Mouse (Mus musculus) 3134 (cell line): ENCODE measurements around the gene Chrna5.

Experiments
- DNase-seq: peaks from one replicate; pipeline ENCODE4 v3.0.0-alpha.2; 2011; ENCODE audit warnings: low spot score; ENCODE audit not compliant: insufficient read length; ENCODE audit errors: extremely low read depth

The Chrna5 gene

GRCm38 (mm10) chr9:55016926-55017325, 36.2 kb downstream of the Chrna5 start:
- DNase-seq: no peak

DNA sequence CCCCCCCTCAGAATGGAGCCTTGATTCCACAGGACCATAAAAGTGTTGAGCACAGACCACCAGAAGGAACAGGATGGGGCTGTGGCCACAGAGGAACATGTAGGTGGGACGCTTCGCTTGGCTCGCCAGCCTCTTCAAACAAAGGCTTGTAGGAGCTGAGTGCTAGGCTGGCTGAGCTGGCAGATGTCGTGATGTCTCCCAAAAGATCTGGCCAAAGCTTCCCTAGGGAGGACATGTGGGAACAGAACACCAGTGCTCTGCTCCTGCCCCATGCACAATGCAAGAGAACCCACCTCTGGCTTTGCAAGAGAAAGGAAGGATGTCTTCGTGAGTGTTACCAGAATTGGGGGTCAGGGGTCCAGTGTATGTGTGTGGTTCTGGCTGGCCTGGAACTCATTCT, 42.6 kb downstream of the Chrna5 start:
- DNase-seq: no peak

GRCm38 (mm10) chr9:55023902-55024583, 43.4 kb downstream of the Chrna5 start:
- no peak for DNase-seq

DNA sequence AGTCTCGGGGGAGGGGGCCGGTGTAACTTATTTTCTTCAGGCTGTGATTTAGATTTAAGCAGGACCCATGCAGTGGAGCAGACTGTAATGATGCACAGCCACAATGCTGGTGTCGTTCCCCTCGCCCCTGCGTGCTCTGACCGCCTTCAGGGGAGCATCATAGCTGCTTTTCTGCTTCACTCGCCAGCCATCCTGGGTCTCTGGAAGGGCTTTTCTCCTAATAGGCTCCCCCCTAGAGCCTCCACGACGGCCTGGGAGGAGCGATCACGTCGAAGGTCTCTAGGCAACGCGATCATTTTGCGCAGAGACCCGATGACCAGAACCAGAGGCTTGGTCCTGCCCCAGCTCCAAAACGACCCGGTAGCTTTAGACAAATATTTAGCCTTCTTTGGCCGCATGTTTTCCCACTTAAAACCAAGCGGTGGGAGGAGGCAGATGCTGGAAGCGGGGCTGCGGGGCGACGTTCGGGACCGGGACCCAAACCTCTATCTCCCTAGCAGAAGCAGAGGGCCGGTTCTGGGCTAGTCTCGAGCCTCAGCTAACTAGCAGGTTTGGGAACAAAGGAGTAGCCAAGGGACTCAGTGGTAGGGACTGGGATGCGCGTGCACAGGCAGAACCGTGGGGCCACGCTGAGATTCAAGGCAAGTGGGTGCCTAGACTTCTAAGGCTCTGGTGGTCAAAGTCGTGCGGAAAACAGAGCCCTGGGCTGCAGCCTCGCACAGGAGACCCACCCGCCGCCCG, 45.0 kb downstream of the Chrna5 start:
- no peak for DNase-seq

DNA sequence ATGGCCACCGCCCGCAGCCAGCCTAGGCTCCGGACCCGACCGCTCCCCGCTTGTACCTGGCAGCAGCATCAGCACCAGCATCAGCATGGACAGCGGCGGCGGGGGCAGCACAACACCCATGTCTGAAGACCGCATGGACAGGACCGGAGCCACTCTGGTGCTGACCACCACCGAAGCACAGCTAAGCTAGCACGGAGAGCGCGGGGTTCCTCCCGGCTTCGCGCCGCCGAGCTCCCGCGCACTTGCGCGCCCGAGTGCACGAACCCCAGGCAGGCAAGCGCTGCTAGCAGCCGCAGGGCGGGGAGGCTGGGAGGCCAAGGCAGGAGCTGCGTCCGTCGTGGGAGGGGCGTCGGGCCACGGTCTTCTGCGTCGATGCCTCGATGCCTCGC, 45.6 kb downstream of the Chrna5 start, which contains the start of gene Chrna3:
Gene Chrna3, minus strand, starts transcription at position 288 of the 389 bp plus-strand sequence.
- DNase-seq: no peak

- no peak for DNase-seq
These were observed 50.9 kb downstream of the Chrna5 start for GRCm38 (mm10) chr9:55031435-55032167.

DNA sequence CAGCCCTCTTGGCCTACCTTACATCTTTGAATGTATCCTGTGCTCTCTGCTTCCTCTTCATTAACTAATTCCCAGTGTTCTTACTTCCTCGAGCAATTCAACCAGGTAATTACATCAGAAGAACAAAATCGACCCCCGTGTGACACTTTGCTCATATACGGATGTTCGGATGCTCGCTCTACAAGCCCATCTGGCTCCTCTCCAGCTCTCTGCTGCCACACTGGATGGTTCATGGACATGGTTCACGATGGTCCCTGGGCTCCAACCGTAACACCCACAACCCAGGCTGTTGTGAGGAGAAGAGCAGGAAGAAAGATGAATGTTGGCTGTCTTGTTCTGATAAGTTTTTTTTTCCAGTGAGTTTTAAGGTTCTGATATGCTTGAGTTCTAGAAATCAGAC, 58.3 kb downstream of the Chrna5 start:
- no peak for DNase-seq

GRCm38 (mm10) chr9:55039983-55040382, 59.3 kb downstream of the Chrna5 start:
- DNase-seq: no peak

DNA sequence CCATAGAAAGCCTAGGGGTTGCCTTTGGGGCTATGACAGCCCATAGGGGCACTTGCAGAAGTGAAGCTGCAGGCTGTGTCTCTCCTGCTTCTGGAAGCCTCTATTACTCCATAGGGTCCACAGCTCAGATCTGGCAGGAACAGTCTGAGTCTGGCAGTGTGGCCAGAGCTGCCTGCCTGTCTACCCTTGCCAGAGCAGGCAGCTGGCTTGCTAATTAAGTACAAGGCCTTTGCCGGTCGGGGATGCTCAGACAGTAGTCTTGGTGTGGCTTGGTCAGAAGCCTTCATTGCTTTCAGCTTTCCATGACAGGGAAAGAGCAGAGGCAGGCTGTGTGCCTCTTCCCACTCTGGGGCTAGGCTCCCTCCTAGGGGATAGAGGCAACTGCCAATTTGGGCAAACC, 60.7 kb downstream of the Chrna5 start:
- no peak for DNase-seq

- no peak for DNase-seq
These were observed 63.0 kb downstream of the Chrna5 start for GRCm38 (mm10) chr9:55043688-55044087.

DNA sequence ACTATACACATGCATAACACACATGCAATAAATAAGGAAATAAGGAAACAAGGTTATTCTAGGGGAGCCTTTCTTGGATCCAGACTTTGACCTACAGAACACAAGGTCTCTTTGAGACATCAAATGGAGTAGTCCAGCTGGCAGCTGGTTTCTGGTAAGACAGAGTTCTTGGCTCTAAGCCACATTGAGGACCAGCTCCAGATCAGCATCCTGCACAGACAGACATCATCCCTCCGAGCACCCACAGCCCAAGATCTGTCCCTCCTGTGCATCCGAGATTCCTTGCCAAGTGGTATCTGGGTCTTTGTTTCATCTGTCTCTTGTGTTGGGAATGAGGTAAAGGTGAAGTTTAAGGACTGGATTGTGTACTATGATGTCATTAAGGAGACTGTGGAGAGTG, 64.3 kb downstream of the Chrna5 start:
- no peak for DNase-seq

DNA sequence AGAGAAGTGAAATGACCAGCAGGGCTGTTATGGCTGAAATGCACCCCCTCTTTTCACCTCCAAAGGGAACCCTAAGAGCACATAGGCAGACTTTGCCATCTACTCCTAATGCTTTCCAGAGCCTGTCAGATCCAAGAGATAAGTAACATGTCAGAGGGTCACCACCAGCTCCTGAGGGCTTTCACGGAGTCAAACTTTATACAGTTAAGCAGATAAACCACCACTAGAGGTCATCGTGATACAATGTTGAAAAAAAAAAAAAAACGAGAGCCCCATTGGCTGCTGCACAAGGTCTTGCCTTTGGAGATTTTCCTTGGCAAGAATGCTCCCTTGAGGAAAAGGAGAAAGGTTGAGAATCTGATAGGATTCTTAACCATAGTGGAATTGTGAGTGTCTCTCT, 66.1 kb downstream of the Chrna5 start:
- no peak for DNase-seq

- DNase-seq: no peak
These were observed 67.7 kb downstream of the Chrna5 start, which contains the start of gene Chrnb4 for GRCm38 (mm10) chr9:55048211-55048880. Chrnb4 (minus strand) TSS chr9:55048779.

GRCm38 (mm10) chr9:55055386-55055930, 74.8 kb downstream of the Chrna5 start:
- DNase-seq: no peak
